Comparison of ENCODE assay signal across 13 mouse cellular contexts in the genomic region with DNA sequence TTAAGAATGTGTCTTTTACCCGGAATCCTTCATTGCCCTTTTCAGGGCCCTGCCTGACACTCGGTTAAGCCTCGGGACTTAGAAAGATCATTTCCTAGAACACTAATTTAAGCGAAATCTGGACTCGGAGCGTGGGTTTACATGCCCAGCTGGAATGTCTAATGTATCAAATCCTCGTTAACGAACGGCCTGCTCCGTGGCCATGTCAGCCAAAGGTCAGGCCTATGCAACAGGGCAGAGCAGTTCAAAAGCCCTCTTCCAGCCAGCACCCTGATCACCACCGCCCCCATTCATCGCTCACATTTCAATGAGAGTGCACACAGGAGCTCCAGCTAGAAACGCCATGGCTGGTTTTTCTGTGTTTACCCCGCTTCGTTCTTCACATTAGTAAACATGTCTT. TPM values are rescaled to one million over a fixed set of nuclear protein-coding genes. Genes with fewer than 3 reads are reported as not detected.
DNase-seq lines count a peak whose midpoint lies in the region; ATAC-seq and TF ChIP-seq lines count a peak whose summit lies in the region.
"Had no signal": no experiment of that assay in that cellular context is flagged by ENCODE, and none has a peak within 500 bp of the region (broad histone marks: within the 10 kb centered on the region; RNA-seq: fewer than 3 reads in every experiment).

No protein-coding gene starts in this region.

- H3K4me2 ChIP-seq in hindbrain, embryonic 16.5 days (ENCODE audit: low read length): peak overlapping the region; percentile 49
- H3K4me2 ChIP-seq in neural tube, embryonic 13.5 days: peak overlapping the region; percentile 55
- H3K4me2 ChIP-seq in heart, embryonic 11.5 days: no peak overlapping the region

- peaks cover 100% of the 10 kb centered on the region for H3K27me3 ChIP-seq in embryonic facial prominence, embryonic 10.5 days (replicated peaks; ENCODE audit: low read depth, poor library complexity, severe bottlenecking)
- H3K27me3 ChIP-seq in hindbrain, embryonic 16.5 days (replicated peaks; ENCODE audit: control insufficient read depth, insufficient read depth, low read length): peaks cover 16% of the 10 kb centered on the region
- H3K27me3 ChIP-seq in neural tube, embryonic 13.5 days: peaks cover 78% of the 10 kb centered on the region
- H3K27me3 ChIP-seq in heart, embryonic 11.5 days (ENCODE audit: control insufficient read depth, insufficient read depth, low read length): peaks cover 74% of the 10 kb centered on the region

- no peak for DNase-seq in layer of hippocampus, adult 2 months (ENCODE audit: low spot score in 2 of 2)
- no peak for DNase-seq in layer of hippocampus, postnatal 25 days (ENCODE audit: extremely low spot score in 1 of 2, low spot score in 1 of 2)
- DNase-seq in embryonic facial prominence, embryonic 10.5 days (ENCODE audit: low spot score): peak; percentile 66
- no peak for DNase-seq in thymus, postnatal 14 days
- no peak for DNase-seq in lung, postnatal 25 days (ENCODE audit: low spot score)
- DNase-seq: adrenal gland, postnatal 36 days; layer of hippocampus, adult 9-11 months; lung, adult 2 months had no signal

- ATAC-seq in hindbrain, embryonic 16.5 days: no peak
- no peak for ATAC-seq in neural tube, embryonic 13.5 days (ENCODE audit: low read depth)
- no peak for ATAC-seq in heart, embryonic 11.5 days (replicated peaks; ENCODE audit: insufficient number of reproducible peaks, low FRiP score, low TSS enrichment)

- peak overlapping the region; percentile 59; the same call in 1 of the 2 replicates for H3K27ac ChIP-seq in layer of hippocampus, adult 2 months
- no peak overlapping the region for H3K27ac ChIP-seq in embryonic facial prominence, embryonic 10.5 days (replicated peaks)
- peak overlapping the region; percentile 89 for H3K27ac ChIP-seq in hindbrain, embryonic 16.5 days (ENCODE audit: low read depth, low read length)
- H3K27ac ChIP-seq in neural tube, embryonic 13.5 days (replicated peaks): peak overlapping the region; percentile 92
- no peak overlapping the region for H3K27ac ChIP-seq in heart, embryonic 11.5 days (ENCODE audit: low read depth, low read length)

- H3K4me1 ChIP-seq in embryonic facial prominence, embryonic 10.5 days: peaks cover 19% of the 10 kb centered on the region
- peaks cover 3% of the 10 kb centered on the region; the same call in 1 of the 2 replicates for H3K4me1 ChIP-seq in hindbrain, embryonic 16.5 days (ENCODE audit: control insufficient read depth, insufficient read depth, low read depth, low read length)
- peaks cover 50% of the 10 kb centered on the region for H3K4me1 ChIP-seq in neural tube, embryonic 13.5 days (replicated peaks)
- H3K4me1 ChIP-seq in heart, embryonic 11.5 days (ENCODE audit: control insufficient read depth, insufficient read depth, low read length): no peaks in the 10 kb centered on the region

- H3K9ac ChIP-seq in hindbrain, embryonic 16.5 days (ENCODE audit: low read depth, low read length): peak overlapping the region; percentile 29
- H3K9ac ChIP-seq in neural tube, embryonic 13.5 days: peak overlapping the region; percentile 69
- no peak overlapping the region for H3K9ac ChIP-seq in heart, embryonic 11.5 days (ENCODE audit: low read depth, low read length)

- no peaks in the 10 kb centered on the region for H3K36me3 ChIP-seq in embryonic facial prominence, embryonic 10.5 days (replicated peaks)
- H3K36me3 ChIP-seq in hindbrain, embryonic 16.5 days (ENCODE audit: control insufficient read depth, insufficient read depth, low read length): no peaks in the 10 kb centered on the region
- H3K36me3 ChIP-seq in neural tube, embryonic 13.5 days: no peaks in the 10 kb centered on the region
- no peaks in the 10 kb centered on the region for H3K36me3 ChIP-seq in heart, embryonic 11.5 days (ENCODE audit: control insufficient read depth, insufficient read depth, low read length)

- under 1% methylated on average over 15 of the region's 15 CpGs for WGBS in embryonic facial prominence, embryonic 10.5 days
- WGBS in hindbrain, embryonic 16.5 days: 4% methylated on average over 15 of the region's 15 CpGs
- 2% methylated on average over 15 of the region's 15 CpGs for WGBS in neural tube, embryonic 13.5 days
- WGBS in heart, embryonic 11.5 days (ENCODE audit: insufficient replicate concordance): under 1% methylated on average over 15 of the region's 15 CpGs

- H3K4me3 ChIP-seq in layer of hippocampus, adult 2 months: no peak overlapping the region
- H3K4me3 ChIP-seq in embryonic facial prominence, embryonic 10.5 days: peak overlapping the region; percentile 25; the same call in 1 of the 2 replicates
- peak overlapping the region; percentile 12; the same call in 1 of the 2 replicates for H3K4me3 ChIP-seq in hindbrain, embryonic 16.5 days (ENCODE audit: low read length)
- peak overlapping the region; percentile 28 for H3K4me3 ChIP-seq in neural tube, embryonic 13.5 days
- no peak overlapping the region for H3K4me3 ChIP-seq in heart, embryonic 11.5 days (ENCODE audit: low read depth, low read length)

- H3K9me3 ChIP-seq in embryonic facial prominence, embryonic 10.5 days: no peaks in the 10 kb centered on the region
- H3K9me3 ChIP-seq in hindbrain, embryonic 16.5 days (ENCODE audit: control insufficient read depth, low read length): no peaks in the 10 kb centered on the region
- no peaks in the 10 kb centered on the region for H3K9me3 ChIP-seq in neural tube, embryonic 13.5 days
- no peaks in the 10 kb centered on the region for H3K9me3 ChIP-seq in heart, embryonic 11.5 days (replicated peaks; ENCODE audit: control insufficient read depth, low read length)

- no peak for TF ChIP-seq CTCF in layer of hippocampus, adult 2 months (conservative IDR thresholded peaks at IDR 0.05)

RNA-seq across cellular contexts. Expression of a gene that starts 9.4 kb away (rescaled TPM):
- total RNA-seq in layer of hippocampus, adult 2 months (2021): 1 to 10 TPM; 2.8 to 3.3 TPM
- 1 to 10 TPM; 2.0 to 2.1 TPM for total RNA-seq in layer of hippocampus, postnatal 25 days (2021)
- polyA plus RNA-seq in embryonic facial prominence, embryonic 10.5 days (2016; fragmentation: Nextera tagmentation; extraction: Ambion mirVana): 4.0 and 5.5 TPM in 2 replicates
- polyA plus RNA-seq in hindbrain, embryonic 16.5 days (2015; fragmentation: Nextera tagmentation; extraction: Ambion mirVana): 62.4 and 67.4 TPM in 2 replicates
- polyA plus RNA-seq in neural tube, embryonic 13.5 days (2015; fragmentation: Nextera tagmentation; extraction: Ambion mirVana): 43.0 and 51.6 TPM in 2 replicates
- polyA plus RNA-seq in heart, embryonic 11.5 days (2014; fragmentation: Nextera tagmentation; extraction: Ambion mirVana): 0.23 TPM in 1 of 2 replicates, not detected in the other
- total RNA-seq: adrenal gland, postnatal 36 days; MEL had no signal
- polyA plus RNA-seq: gonadal fat pad, adult 2 months; lung, adult 2 months had no signal

RNA-seq across cellular contexts. Expression of a gene that starts 12.8 kb away (rescaled TPM):
- 10 to 100 TPM; 12.1 to 18.4 TPM for total RNA-seq in layer of hippocampus, adult 2 months (2021)
- total RNA-seq in layer of hippocampus, postnatal 25 days (2021): 10 to 100 TPM; 10.1 to 13.2 TPM
- polyA plus RNA-seq in embryonic facial prominence, embryonic 10.5 days (2016; fragmentation: Nextera tagmentation; extraction: Ambion mirVana): 1.5 and 1.7 TPM in 2 replicates
- polyA plus RNA-seq in hindbrain, embryonic 16.5 days (2015; fragmentation: Nextera tagmentation; extraction: Ambion mirVana): 11.4 and 14.6 TPM in 2 replicates
- 16.5 and 19.9 TPM in 2 replicates for polyA plus RNA-seq in neural tube, embryonic 13.5 days (2015; fragmentation: Nextera tagmentation; extraction: Ambion mirVana)
- 0.07 TPM in 1 of 2 replicates, not detected in the other for polyA plus RNA-seq in heart, embryonic 11.5 days (2014; fragmentation: Nextera tagmentation; extraction: Ambion mirVana)
- total RNA-seq: adrenal gland, postnatal 36 days; MEL had no signal
- polyA plus RNA-seq: gonadal fat pad, adult 2 months had no signal

Comparison
In these comparisons a context has a peak if more than half of its experiments do, and no peak if none do; other contexts are left out.
1. H3K27ac ChIP-seq: peak in layer of hippocampus, adult 2 months (single experiment), hindbrain, embryonic 16.5 days (single experiment) and neural tube, embryonic 13.5 days (single experiment); none in embryonic facial prominence, embryonic 10.5 days (single experiment) and heart, embryonic 11.5 days (single experiment).
2. H3K4me3 ChIP-seq: peak in embryonic facial prominence, embryonic 10.5 days (single experiment), hindbrain, embryonic 16.5 days (single experiment) and neural tube, embryonic 13.5 days (single experiment); none in layer of hippocampus, adult 2 months (single experiment) and heart, embryonic 11.5 days (single experiment).